Mouse (Mus musculus): ENCODE results near the gene Usp22. TPM values are rescaled to one million over a fixed set of nuclear protein-coding genes. Genes with fewer than 3 reads are reported as not detected.

Gene Usp22
- total RNA-seq, 1 experiment, result 111 TPM

- peak; percentile 90 for DNase-seq (ENCODE audit: low read depth, low spot score)
- peaks cover 0 to 3% of the 10 kb centered on the region in 2 experiments; a peak in 3 of 4 replicates for H3K4me1 ChIP-seq (ENCODE audit: control insufficient read depth in 2 of 2, insufficient read depth in 2 of 2, low read length in 2 of 2, poor library complexity in 1 of 2)
- H3K36me3 ChIP-seq (ENCODE audit: control insufficient read depth, insufficient read depth, low read length, poor library complexity, severe bottlenecking), result no peaks in the 10 kb centered on the region; the same call in 1 of the 2 replicates
- no peak overlapping the region for H3K27ac ChIP-seq (ENCODE audit: insufficient read depth, low read depth, low read length, poor library complexity, severe bottlenecking)
- in situ Hi-C loops (cut with MboI; ENCODE audit: low sequenced_read_pairs in 2 of 2, unreplicated experiment in 2 of 2), result no loop called here
- peak overlapping the region; percentile 50 to 61 for H3K4me3 ChIP-seq (ENCODE audit: insufficient read depth in 1 of 2, low read depth in 1 of 2, low read length in 2 of 2, poor library complexity in 1 of 2, severe bottlenecking in 1 of 2)
- no peak for TF ChIP-seq MAFK (IDR thresholded peaks at IDR 0.05; ENCODE audit: insufficient read depth, low read depth, low read length)
- no peak for TF ChIP-seq ZNF384 (IDR thresholded peaks at IDR 0.05; ENCODE audit: low read depth, low read length)
- no peak for TF ChIP-seq HCFC1 (IDR thresholded peaks at IDR 0.05; ENCODE audit: borderline replicate concordance, insufficient read depth, low read length)
- TF ChIP-seq ZC3H11A (IDR thresholded peaks at IDR 0.05; ENCODE audit: borderline replicate concordance, low read depth, low read length), result no peak
- no peak for TF ChIP-seq CHD2 (IDR thresholded peaks at IDR 0.05; ENCODE audit: low read depth, low read length)
- no peaks in the 10 kb centered on the region for H3K9me3 ChIP-seq (ENCODE audit: control insufficient read depth, insufficient read depth, low read depth, low read length)
- peak overlapping the region; percentile 8 for H3K9ac ChIP-seq (ENCODE audit: insufficient read depth, low read depth, low read length, poor library complexity, severe bottlenecking)
These were observed 28.1 kb downstream of the Usp22 start for GRCm38 (mm10) chr11:61146645-61147299.

- no peak for TF ChIP-seq CHD2 (IDR thresholded peaks at IDR 0.05; ENCODE audit: low read depth, low read length)
- TF ChIP-seq ZNF384 (IDR thresholded peaks at IDR 0.05; ENCODE audit: low read depth, low read length), result no peak
- no peak for TF ChIP-seq HCFC1 (IDR thresholded peaks at IDR 0.05; ENCODE audit: borderline replicate concordance, insufficient read depth, low read length)
- TF ChIP-seq ZC3H11A (IDR thresholded peaks at IDR 0.05; ENCODE audit: borderline replicate concordance, low read depth, low read length), result no peak
- H3K9me3 ChIP-seq (ENCODE audit: control insufficient read depth, insufficient read depth, low read depth, low read length), result no peaks in the 10 kb centered on the region
- H3K9ac ChIP-seq (ENCODE audit: insufficient read depth, low read depth, low read length, poor library complexity, severe bottlenecking), result no peak overlapping the region
- H3K36me3 ChIP-seq (ENCODE audit: control insufficient read depth, insufficient read depth, low read length, poor library complexity, severe bottlenecking), result no peaks in the 10 kb centered on the region
- no peak overlapping the region for H3K4me3 ChIP-seq (ENCODE audit: insufficient read depth in 1 of 2, low read depth in 1 of 2, low read length in 2 of 2, poor library complexity in 1 of 2, severe bottlenecking in 1 of 2)
- H3K27ac ChIP-seq (ENCODE audit: insufficient read depth, low read depth, low read length, poor library complexity, severe bottlenecking), result no peak overlapping the region
- DNase-seq (ENCODE audit: low read depth, low spot score), result no peak
- peaks cover 0 to 2% of the 10 kb centered on the region in 2 experiments; a peak in 3 of 4 replicates for H3K4me1 ChIP-seq (ENCODE audit: control insufficient read depth in 2 of 2, insufficient read depth in 2 of 2, low read length in 2 of 2, poor library complexity in 1 of 2)
- in situ Hi-C loops (cut with MboI; ENCODE audit: low sequenced_read_pairs in 2 of 2, unreplicated experiment in 2 of 2), result no loop called here
These were observed 29.3 kb downstream of the Usp22 start for GRCm38 (mm10) chr11:61145551-61145950.

GRCm38 (mm10) chr11:61143564-61144469 lies 31.0 kb downstream of the Usp22 start:
- in situ Hi-C loops (cut with MboI; ENCODE audit: low sequenced_read_pairs in 2 of 2, unreplicated experiment in 2 of 2), result no loop called here
- no peak for TF ChIP-seq ZNF384 (IDR thresholded peaks at IDR 0.05; ENCODE audit: low read depth, low read length)
- TF ChIP-seq CHD2 (IDR thresholded peaks at IDR 0.05; ENCODE audit: low read depth, low read length), result no peak
- no peak for TF ChIP-seq HCFC1 (IDR thresholded peaks at IDR 0.05; ENCODE audit: borderline replicate concordance, insufficient read depth, low read length)
- H3K9ac ChIP-seq (ENCODE audit: insufficient read depth, low read depth, low read length, poor library complexity, severe bottlenecking), result no peak overlapping the region

GRCm38 (mm10) chr11:61142941-61143530 lies 31.8 kb downstream of the Usp22 start:
- H3K9me3 ChIP-seq (ENCODE audit: control insufficient read depth, insufficient read depth, low read depth, low read length), result no peaks in the 10 kb centered on the region
- H3K4me3 ChIP-seq (ENCODE audit: insufficient read depth in 1 of 2, low read depth in 1 of 2, low read length in 2 of 2, poor library complexity in 1 of 2, severe bottlenecking in 1 of 2), result no peak overlapping the region
- H3K9ac ChIP-seq (ENCODE audit: insufficient read depth, low read depth, low read length, poor library complexity, severe bottlenecking), result no peak overlapping the region
- no peak for DNase-seq (ENCODE audit: low read depth, low spot score)
- no peak overlapping the region for H3K27ac ChIP-seq (ENCODE audit: insufficient read depth, low read depth, low read length, poor library complexity, severe bottlenecking)
- TF ChIP-seq ZNF384 (IDR thresholded peaks at IDR 0.05; ENCODE audit: low read depth, low read length) (no peak), ZC3H11A (IDR thresholded peaks at IDR 0.05; ENCODE audit: borderline replicate concordance, low read depth, low read length) (no peak), HCFC1 (IDR thresholded peaks at IDR 0.05; ENCODE audit: borderline replicate concordance, insufficient read depth, low read length) (no peak), MAFK (IDR thresholded peaks at IDR 0.05; ENCODE audit: insufficient read depth, low read depth, low read length) (no peak), CHD2 (IDR thresholded peaks at IDR 0.05; ENCODE audit: low read depth, low read length) (no peak)
- H3K4me1 ChIP-seq (ENCODE audit: control insufficient read depth in 2 of 2, insufficient read depth in 2 of 2, low read length in 2 of 2, poor library complexity in 1 of 2), result peaks cover 0 to 2% of the 10 kb centered on the region in 2 experiments; a peak in 3 of 4 replicates
- no peaks in the 10 kb centered on the region for H3K36me3 ChIP-seq (ENCODE audit: control insufficient read depth, insufficient read depth, low read length, poor library complexity, severe bottlenecking)
- in situ Hi-C loops (cut with MboI; ENCODE audit: low sequenced_read_pairs in 2 of 2, unreplicated experiment in 2 of 2), result no loop called here

More at GRCm38 (mm10) chr11:61143564-61144469, 31.0 kb downstream of the Usp22 start:
- peaks cover 0 to 2% of the 10 kb centered on the region in 2 experiments; a peak in 3 of 4 replicates for H3K4me1 ChIP-seq (ENCODE audit: control insufficient read depth in 2 of 2, insufficient read depth in 2 of 2, low read length in 2 of 2, poor library complexity in 1 of 2)
- no peak for DNase-seq (ENCODE audit: low read depth, low spot score)
- no peak overlapping the region for H3K4me3 ChIP-seq (ENCODE audit: insufficient read depth in 1 of 2, low read depth in 1 of 2, low read length in 2 of 2, poor library complexity in 1 of 2, severe bottlenecking in 1 of 2)
- no peaks in the 10 kb centered on the region for H3K36me3 ChIP-seq (ENCODE audit: control insufficient read depth, insufficient read depth, low read length, poor library complexity, severe bottlenecking)
- H3K9me3 ChIP-seq (ENCODE audit: control insufficient read depth, insufficient read depth, low read depth, low read length), result no peaks in the 10 kb centered on the region
- no peak overlapping the region for H3K27ac ChIP-seq (ENCODE audit: insufficient read depth, low read depth, low read length, poor library complexity, severe bottlenecking)
